In genomic region chr14:28528151-28528685, GRCm38 (mm10) we compare ENCODE assay signal across 27 mouse cellular contexts. TPM values are rescaled to one million over a fixed set of nuclear protein-coding genes. Genes with fewer than 3 reads are reported as not detected.
A peak's percentile ranks its signal among the peaks of the same experiment; 100 is the strongest.
DNase-seq lines count a peak whose midpoint lies in the region; ATAC-seq lines count a peak whose summit lies in the region.
"Had no signal": no experiment of that assay in that cellular context is flagged by ENCODE, and none has a peak within 500 bp of the region (broad histone marks: within the 10 kb centered on the region; RNA-seq: fewer than 3 reads in every experiment).

No protein-coding gene starts in this region.

- H3K4me1 ChIP-seq in limb, embryonic 12.5 days (replicated peaks) = peaks cover 42% of the 10 kb centered on the region
- peaks cover 45% of the 10 kb centered on the region for H3K4me1 ChIP-seq in limb, embryonic 10.5 days
- peaks cover 20% of the 10 kb centered on the region for H3K4me1 ChIP-seq in limb, embryonic 15.5 days
- H3K4me1 ChIP-seq: forebrain, embryonic 13.5 days had no signal

- no peak for ATAC-seq in limb, embryonic 12.5 days (ENCODE audit: insufficient number of reproducible peaks, insufficient read depth, low FRiP score, low TSS enrichment, low read depth)
- no peak for ATAC-seq in limb, embryonic 15.5 days (ENCODE audit: insufficient number of reproducible peaks, low FRiP score, low TSS enrichment, low read depth)
- ATAC-seq: CD4-positive, CD25-positive, alpha-beta regulatory T cell, adult 4 months; forebrain, embryonic 13.5 days; forebrain, embryonic 16.5 days; hindbrain, postnatal 0 days; inflammation-experienced regulatory T-cells, adult 6 months had no signal

- no peak overlapping the region for H3K9ac ChIP-seq in limb, embryonic 12.5 days (replicated peaks)
- H3K9ac ChIP-seq in limb, embryonic 15.5 days = no peak overlapping the region
- H3K9ac ChIP-seq: forebrain, embryonic 13.5 days; heart, embryonic 13.5 days; hindbrain, embryonic 14.5 days had no signal

- H3K4me3 ChIP-seq in limb, embryonic 12.5 days (replicated peaks) = no peak overlapping the region
- no peak overlapping the region for H3K4me3 ChIP-seq in limb, embryonic 10.5 days
- H3K4me3 ChIP-seq in limb, embryonic 15.5 days = no peak overlapping the region
- H3K4me3 ChIP-seq: forebrain, embryonic 10.5 days; forebrain, embryonic 13.5 days; heart, embryonic 10.5 days; heart, embryonic 13.5 days had no signal

- no peaks in the 10 kb centered on the region for H3K9me3 ChIP-seq in limb, embryonic 12.5 days
- H3K9me3 ChIP-seq in limb, embryonic 10.5 days (replicated peaks) = no peaks in the 10 kb centered on the region
- no peaks in the 10 kb centered on the region for H3K9me3 ChIP-seq in limb, embryonic 15.5 days
- H3K9me3 ChIP-seq: forebrain, embryonic 10.5 days; forebrain, embryonic 13.5 days; heart, embryonic 10.5 days; heart, embryonic 13.5 days had no signal

- no peak for DNase-seq in limb, embryonic 10.5 days (ENCODE audit: low spot score)
- peak; percentile 61 for DNase-seq in ES-CJ7 (ENCODE audit: low read depth, low spot score)
- DNase-seq in ZHBTc4 (ENCODE audit: low read depth, low spot score) = peak; percentile 58
- no peak for DNase-seq in kidney, adult 11 months
- no peak for DNase-seq in cerebellum, adult 9-10 months
- DNase-seq: adrenal gland, postnatal 10 days; adrenal gland, postnatal 36 days; cerebellum, adult 18-20 months; cerebellum, adult 9-11 months; cerebellum, postnatal 25 days; gastrocnemius, postnatal 14 days; heart, adult 18-20 months; heart, postnatal 14 days; heart, postnatal 4 days; kidney, adult 2 months had no signal

- no peak overlapping the region for H3K4me2 ChIP-seq in limb, embryonic 12.5 days
- H3K4me2 ChIP-seq in limb, embryonic 15.5 days = no peak overlapping the region
- H3K4me2 ChIP-seq: forebrain, embryonic 13.5 days; heart, embryonic 13.5 days; hindbrain, embryonic 14.5 days had no signal

- 70% methylated on average over 2 of the region's 2 CpGs for WGBS in limb, embryonic 12.5 days
- WGBS in limb, embryonic 10.5 days = 65% methylated on average over 2 of the region's 2 CpGs
- WGBS in limb, embryonic 15.5 days = 62% methylated on average over 2 of the region's 2 CpGs

- peaks cover 45% of the 10 kb centered on the region for H3K36me3 ChIP-seq in limb, embryonic 12.5 days
- peaks cover 50% of the 10 kb centered on the region for H3K36me3 ChIP-seq in limb, embryonic 10.5 days
- peaks cover 2% of the 10 kb centered on the region; the same call in 1 of the 2 replicates for H3K36me3 ChIP-seq in limb, embryonic 15.5 days
- H3K36me3 ChIP-seq: G1E had no signal

- 0 out of 2 replicates have a peak overlapping the region, but pooled peaks have one; percentile 35 for H3K27ac ChIP-seq in limb, embryonic 12.5 days
- H3K27ac ChIP-seq in limb, embryonic 10.5 days = no peak overlapping the region
- H3K27ac ChIP-seq in limb, embryonic 15.5 days = peak overlapping the region; percentile 27; the same call in 1 of the 2 replicates
- H3K27ac ChIP-seq: forebrain, embryonic 10.5 days; forebrain, embryonic 13.5 days; heart, embryonic 10.5 days; heart, embryonic 13.5 days; hindbrain, embryonic 14.5 days; hindbrain, postnatal 0 days had no signal

- H3K27me3 ChIP-seq in limb, embryonic 12.5 days = 0 out of 2 replicates have a peak, but pooled peaks cover 3% of the 10 kb centered on the region
- H3K27me3 ChIP-seq in limb, embryonic 10.5 days (ENCODE audit: low read depth, poor library complexity, severe bottlenecking) = no peaks in the 10 kb centered on the region
- H3K27me3 ChIP-seq in limb, embryonic 15.5 days = no peaks in the 10 kb centered on the region
- H3K27me3 ChIP-seq: forebrain, embryonic 13.5 days; heart, embryonic 13.5 days had no signal

RNA-seq across cellular contexts. Expression of gene Wnt5a, which starts 23.7 kb away (rescaled TPM):
- 189 and 199 TPM in 2 replicates for polyA plus RNA-seq in limb, embryonic 12.5 days (2016; fragmentation: Nextera tagmentation; extraction: Ambion mirVana)
- polyA plus RNA-seq in limb, embryonic 10.5 days (2016; fragmentation: Nextera tagmentation; extraction: Ambion mirVana) = 64.8 and 91.9 TPM in 2 replicates
- 100 and 102 TPM in 2 replicates for polyA plus RNA-seq in limb, embryonic 15.5 days (2015; fragmentation: Nextera tagmentation; extraction: Ambion mirVana)
- polyA plus RNA-seq: CD4-positive, CD25-positive, alpha-beta regulatory T cell, adult 4 months; G1E; inflammation-experienced regulatory T-cells, adult 6 months had no signal

Comparison
In these comparisons a context has a peak if more than half of its experiments do, and no peak if none do; other contexts are left out.
1. DNase-seq: peak in ES-CJ7 (single experiment) and ZHBTc4 (single experiment); none in limb, embryonic 10.5 days (single experiment), kidney, adult 11 months (single experiment) and cerebellum, adult 9-10 months (single experiment).